Mouse (Mus musculus) heart, embryonic 16.5 days (tissue): ENCODE results near the gene Sfxn3. TPM values are rescaled to one million over a fixed set of nuclear protein-coding genes. Genes with fewer than 3 reads are reported as not detected.
A peak's percentile ranks its signal among the peaks of the same experiment; 100 is the strongest.

Source experiments
- ATAC-seq: fragments of 200-750 bp; cut with Nextera tagmentation; replicated peaks from 2 replicates; pipeline ENCODE4 v1.8.0; 2017; ENCODE audit warnings: moderate number of reproducible peaks; ENCODE audit not compliant: insufficient read depth, low FRiP score; ENCODE audit errors: extremely low read depth
- H3K27ac ChIP-seq: fragments of 300-500 bp; sonication (generic); 2 replicates; pipeline ENCODE4 v1.5.1; 2014; ENCODE audit warnings: mild to moderate bottlenecking, low read length, control low read depth, moderate library complexity
- H3K27me3 ChIP-seq: fragments of 300-500 bp; sonication (generic); 2 replicates; pipeline ENCODE4 v1.6.1; 2014; ENCODE audit warnings: low read length, mixed read lengths; ENCODE audit not compliant: control insufficient read depth, insufficient read depth
- H3K36me3 ChIP-seq: fragments of 300-500 bp; sonication (generic); 2 replicates; pipeline ENCODE4 v1.6.1; 2014; ENCODE audit not compliant: control insufficient read depth, insufficient read depth
- H3K4me1 ChIP-seq: fragments of 300-500 bp; sonication (generic); 2 replicates; pipeline ENCODE4 v1.6.1; 2014; ENCODE audit warnings: low read length, mixed read lengths; ENCODE audit not compliant: control insufficient read depth, insufficient read depth
- H3K4me2 ChIP-seq: fragments of 300-500 bp; sonication (generic); 2 replicates; pipeline ENCODE4 v1.6.1; 2014; ENCODE audit warnings: low read depth, mild to moderate bottlenecking, control low read depth, low read length
- H3K4me3 ChIP-seq: fragments of 300-500 bp; sonication (generic); 2 replicates; pipeline ENCODE4 v1.5.1; 2014; ENCODE audit warnings: mild to moderate bottlenecking, control low read depth, low read length
- H3K9ac ChIP-seq: fragments of 300-500 bp; sonication (generic); 2 replicates; pipeline ENCODE4 v1.6.1; 2014; ENCODE audit warnings: low read length, control low read depth
- H3K9me3 ChIP-seq: fragments of 300-500 bp; sonication (generic); replicated peaks from 2 replicates; pipeline ENCODE4 v1.6.1; 2016; ENCODE audit warnings: low read length; ENCODE audit not compliant: control insufficient read depth
- WGBS: fragments of 180-500 bp; shearing (Covaris S2); extraction: QIAGEN DNeasy Blood & Tissue Kit; methylation state at CpG from one replicate; pipeline ENCODE4 v1.1.7; 2014; 5-methylcytosine and 5-hydroxymethylcytosine counted together
- polyA plus RNA-seq: library from polyadenylated mRNA; unstranded; fragments of >200 nt; fragmentation: Nextera tagmentation; extraction: Ambion mirVana; gene quantifications from 2 replicates; pipeline ENCODE4 v1.2.1, GENCODE M21; 2015

Sfxn3 gene
- polyA plus RNA-seq, 1 experiment from 2014 or later, result 16.2 TPM

- Histone ChIP-seq H3K4me1 (peaks cover 24% of the 10 kb centered on the region), H3K27ac (peak overlapping the region; percentile 89), H3K4me2 (peak overlapping the region; percentile 81), H3K9ac (peak overlapping the region; percentile 85), H3K27me3 (no peaks in the 10 kb centered on the region), H3K36me3 (peaks cover 25% of the 10 kb centered on the region), H3K9me3 (no peaks in the 10 kb centered on the region), H3K4me3 (peak overlapping the region; percentile 88)
- ATAC-seq, result no peak
- 72% methylated on average over 20 of the region's 20 CpGs for WGBS
These were observed 39.7 kb upstream of the Sfxn3 start for GRCm38 (mm10) chr19:45007425-45008191.

- Histone ChIP-seq H3K9ac (no peak overlapping the region), H3K27ac (no peak overlapping the region), H3K4me2 (no peak overlapping the region), H3K27me3 (no peaks in the 10 kb centered on the region), H3K36me3 (peaks cover 15% of the 10 kb centered on the region), H3K4me1 (peaks cover 37% of the 10 kb centered on the region), H3K4me3 (no peak overlapping the region), H3K9me3 (no peaks in the 10 kb centered on the region)
- 79% methylated on average over 4 of the region's 4 CpGs for WGBS
- no peak for ATAC-seq
These were observed 36.7 kb upstream of the Sfxn3 start for GRCm38 (mm10) chr19:45010646-45011045.

- Histone ChIP-seq H3K4me3 (no peak overlapping the region), H3K27ac (no peak overlapping the region), H3K4me2 (no peak overlapping the region), H3K36me3 (peaks cover 15% of the 10 kb centered on the region), H3K4me1 (peaks cover 39% of the 10 kb centered on the region), H3K9me3 (no peaks in the 10 kb centered on the region), H3K9ac (no peak overlapping the region), H3K27me3 (no peaks in the 10 kb centered on the region)
- no peak for ATAC-seq
- WGBS, result 85% methylated on average over 8 of the region's 8 CpGs
These were observed 35.1 kb upstream of the Sfxn3 start for GRCm38 (mm10) chr19:45012219-45012618.

GRCm38 (mm10) chr19:45012636-45013035 is 34.7 kb upstream of the Sfxn3 start:
- no peak for ATAC-seq
- Histone ChIP-seq H3K4me2 (no peak overlapping the region), H3K9ac (peak overlapping the region; percentile 18; the same call in 1 of the 2 replicates), H3K4me1 (peaks cover 35% of the 10 kb centered on the region), H3K27ac (no peak overlapping the region), H3K9me3 (no peaks in the 10 kb centered on the region), H3K27me3 (no peaks in the 10 kb centered on the region), H3K36me3 (peaks cover 15% of the 10 kb centered on the region), H3K4me3 (no peak overlapping the region)
- 37% methylated on average over 6 of the region's 6 CpGs for WGBS

GRCm38 (mm10) chr19:45013581-45014225 is 33.6 kb upstream of the Sfxn3 start:
- WGBS, result 57% methylated on average over 6 of the region's 6 CpGs
- Histone ChIP-seq H3K4me3 (no peak overlapping the region), H3K9ac (peak overlapping the region; percentile 95), H3K27me3 (no peaks in the 10 kb centered on the region), H3K27ac (peak overlapping the region; percentile 100), H3K9me3 (no peaks in the 10 kb centered on the region), H3K4me1 (peaks cover 26% of the 10 kb centered on the region), H3K36me3 (peaks cover 15% of the 10 kb centered on the region), H3K4me2 (no peak overlapping the region)
- ATAC-seq, result no peak

- H3K36me3 ChIP-seq, result peaks cover 15% of the 10 kb centered on the region
- ATAC-seq, result no peak
- 10% methylated on average over 10 of the region's 10 CpGs for WGBS
These were observed 32.9 kb upstream of the Sfxn3 start, which contains the start of gene Lzts2 for GRCm38 (mm10) chr19:45014335-45014971. TSS of gene Lzts2 (plus strand) at chr19:45014414.

GRCm38 (mm10) chr19:45014981-45015402 is 32.3 kb upstream of the Sfxn3 start:
- peak; percentile 7; the same call in 1 of the 2 replicates for ATAC-seq
- H3K4me3 ChIP-seq, result peak overlapping the region; percentile 79
- peak overlapping the region; percentile 95 for H3K9ac ChIP-seq
- no peaks in the 10 kb centered on the region for H3K9me3 ChIP-seq
- H3K4me1 ChIP-seq, result peaks cover 38% of the 10 kb centered on the region
- H3K4me2 ChIP-seq, result peak overlapping the region; percentile 96
- no peaks in the 10 kb centered on the region for H3K27me3 ChIP-seq
- peaks cover 12% of the 10 kb centered on the region for H3K36me3 ChIP-seq
- H3K27ac ChIP-seq, result peak overlapping the region; percentile 100
- WGBS, result under 1% methylated on average over 24 of the region's 25 CpGs

More at GRCm38 (mm10) chr19:45014335-45014971, 32.9 kb upstream of the Sfxn3 start, which contains the start of gene Lzts2:
- Histone ChIP-seq H3K27me3 (no peaks in the 10 kb centered on the region), H3K4me2 (peak within 1 kb of the TSS; percentile 96), H3K4me1 (peaks cover 33% of the 10 kb centered on the region), H3K4me3 (peak within 1 kb of the TSS; percentile 79), H3K9ac (peak within 1 kb of the TSS; percentile 95), H3K9me3 (no peaks in the 10 kb centered on the region), H3K27ac (peak within 1 kb of the TSS; percentile 100)

- H3K4me3 ChIP-seq, result peak overlapping the region; percentile 79
- under 1% methylated on average over 34 of the region's 34 CpGs for WGBS
- peak overlapping the region; percentile 95 for H3K9ac ChIP-seq
- no peak; the same call in 1 of the 2 replicates for ATAC-seq
- peaks cover 5% of the 10 kb centered on the region for H3K36me3 ChIP-seq
- no peaks in the 10 kb centered on the region for H3K9me3 ChIP-seq
- H3K4me2 ChIP-seq, result peak overlapping the region; percentile 96
- H3K4me1 ChIP-seq, result peaks cover 45% of the 10 kb centered on the region
- H3K27me3 ChIP-seq, result no peaks in the 10 kb centered on the region
- H3K27ac ChIP-seq, result peak overlapping the region; percentile 100
These were observed 31.6 kb upstream of the Sfxn3 start for GRCm38 (mm10) chr19:45015518-45016281.
